Mouse (Mus musculus) MN1 (cell line): ENCODE results near the gene Dglucy.

Experiments used
- DNase-seq: peaks from one replicate; pipeline ENCODE4 v3.0.0-alpha.2; 2016; ENCODE audit warnings: low spot score

Gene Dglucy

GRCm38 (mm10) chr12:100778934-100779865 lies at the start of gene Dglucy:
Gene Dglucy, plus strand, starts transcription at chr12:100779057.
- DNase-seq, result peak; percentile 78

GRCm38 (mm10) chr12:100735156-100735555 lies 43.7 kb upstream of the Dglucy start:
- DNase-seq, result peak; percentile 12

DNA sequence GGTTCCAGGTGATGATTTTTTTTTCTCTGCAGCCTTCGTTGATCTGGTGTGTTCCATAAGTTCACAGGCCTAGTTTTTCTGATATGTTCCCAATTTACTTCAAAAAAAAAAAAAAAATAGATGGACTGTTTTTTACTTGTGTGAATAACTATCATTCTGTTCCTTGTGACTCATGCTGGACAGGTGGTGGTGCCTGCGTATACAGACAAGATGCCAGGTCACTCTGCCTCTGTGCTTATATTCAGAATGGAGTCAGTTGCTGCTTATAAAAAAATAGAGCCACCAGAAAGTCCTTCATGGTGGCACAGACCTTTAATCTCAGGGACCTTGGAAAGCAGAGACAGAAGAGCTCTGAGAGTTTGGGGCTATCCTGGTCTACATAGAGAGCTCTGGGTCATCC lies 43.3 kb upstream of the Dglucy start:
- no peak for DNase-seq

DNA sequence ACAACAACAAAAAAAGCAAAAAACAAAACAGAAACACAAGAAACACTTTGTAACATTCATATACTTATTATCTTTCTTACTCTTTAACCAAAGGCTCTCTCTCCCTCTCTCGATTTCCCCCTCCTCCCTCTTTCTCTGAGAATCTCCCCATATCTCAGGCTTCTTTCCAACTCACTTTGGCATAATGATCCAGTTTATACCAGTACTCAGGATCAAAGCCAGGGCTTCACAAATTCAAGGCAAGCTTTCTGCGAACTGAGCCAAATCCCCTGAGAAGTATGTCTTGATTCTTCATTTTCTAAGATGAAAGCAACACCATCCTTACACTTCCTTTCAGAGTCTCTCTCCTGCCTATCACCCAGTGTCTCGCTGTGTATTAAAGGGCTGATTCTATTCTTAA lies 40.4 kb upstream of the Dglucy start:
- no peak for DNase-seq

DNA sequence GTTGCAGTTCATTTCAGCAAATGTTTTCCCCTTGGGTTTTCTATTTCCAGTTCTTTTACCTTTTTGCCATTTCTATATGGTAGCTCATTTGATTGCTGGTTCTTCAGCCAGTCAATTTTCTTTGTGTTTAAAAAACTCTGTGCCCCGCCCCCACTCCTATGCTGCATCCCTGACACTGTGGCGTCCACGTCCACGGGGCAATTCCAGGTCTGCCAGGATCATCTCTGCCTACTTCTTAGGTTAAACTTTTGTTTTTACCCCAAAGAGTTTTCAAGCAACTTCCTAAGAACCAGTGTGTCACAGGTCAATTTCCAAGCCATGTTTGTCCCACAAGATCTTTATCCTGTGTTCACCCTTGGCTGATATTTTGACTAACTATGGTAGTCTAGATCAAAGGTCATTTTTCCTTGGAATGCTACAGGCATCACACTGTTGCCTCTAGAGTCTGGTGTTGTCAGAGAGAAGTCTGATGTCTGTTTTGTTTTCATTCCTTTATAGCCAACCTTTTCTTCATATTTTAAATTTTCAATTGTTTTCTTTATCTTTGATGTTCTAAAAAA lies 39.8 kb upstream of the Dglucy start:
- DNase-seq, result no peak

DNA sequence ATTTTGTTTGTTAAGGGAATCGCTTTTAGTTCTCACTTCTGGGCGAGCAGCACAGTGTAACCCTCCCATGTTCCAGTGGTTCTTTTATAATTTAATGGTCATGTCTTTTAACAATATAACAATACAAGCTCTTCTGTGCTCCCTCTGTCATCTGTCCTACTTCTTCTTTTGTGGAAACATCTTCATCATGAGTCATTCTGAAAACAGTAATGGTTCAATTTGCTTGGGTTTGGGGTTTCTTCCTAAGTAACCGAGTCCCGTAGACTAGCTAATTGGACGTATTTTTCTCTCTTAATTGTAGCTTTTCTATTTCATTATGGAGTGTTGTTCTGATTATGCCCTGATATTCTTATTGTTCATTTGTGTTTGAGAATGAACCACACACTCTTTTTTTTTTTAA lies 38.5 kb upstream of the Dglucy start:
- no peak for DNase-seq

DNA sequence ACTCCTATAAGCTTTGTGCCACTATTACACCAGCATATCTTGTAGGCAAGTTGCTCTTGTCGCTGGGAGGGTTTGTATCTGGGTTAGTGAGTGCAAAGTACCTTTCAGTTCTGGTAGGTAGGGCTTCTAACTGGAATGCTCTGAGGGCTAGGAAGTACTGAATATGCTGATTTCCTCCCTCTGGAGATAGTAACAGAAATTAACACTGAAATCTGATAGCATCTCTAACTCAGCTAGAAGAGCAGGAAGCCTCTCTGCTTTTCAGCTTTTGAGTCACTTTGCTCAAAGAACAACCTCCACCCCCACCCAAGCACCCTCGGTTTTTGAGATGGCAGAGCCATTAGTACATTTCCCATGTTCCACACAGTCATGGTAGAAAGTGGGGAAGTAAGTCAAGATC lies 36.4 kb upstream of the Dglucy start:
- no peak for DNase-seq

DNA sequence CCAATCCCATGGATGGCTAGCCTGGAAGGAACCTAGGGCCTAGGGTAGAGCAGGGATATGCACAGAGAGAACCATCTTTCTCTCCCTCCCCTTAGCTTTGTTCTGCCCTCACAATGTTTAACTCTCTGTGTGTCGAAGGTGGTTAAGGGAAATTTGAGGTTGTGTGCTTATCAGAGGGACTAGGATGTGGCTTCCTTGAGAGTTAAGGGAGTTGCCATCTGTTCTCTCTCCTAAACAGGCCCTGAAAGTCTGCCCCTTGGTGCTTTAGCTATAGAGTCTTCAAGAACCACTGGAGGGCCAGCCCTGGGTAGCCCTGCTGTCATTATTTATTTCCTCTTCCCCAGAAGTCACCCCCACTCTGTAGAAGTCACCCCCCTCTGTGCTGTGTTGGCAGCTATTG lies 25.9 kb upstream of the Dglucy start:
- no peak for DNase-seq

DNA sequence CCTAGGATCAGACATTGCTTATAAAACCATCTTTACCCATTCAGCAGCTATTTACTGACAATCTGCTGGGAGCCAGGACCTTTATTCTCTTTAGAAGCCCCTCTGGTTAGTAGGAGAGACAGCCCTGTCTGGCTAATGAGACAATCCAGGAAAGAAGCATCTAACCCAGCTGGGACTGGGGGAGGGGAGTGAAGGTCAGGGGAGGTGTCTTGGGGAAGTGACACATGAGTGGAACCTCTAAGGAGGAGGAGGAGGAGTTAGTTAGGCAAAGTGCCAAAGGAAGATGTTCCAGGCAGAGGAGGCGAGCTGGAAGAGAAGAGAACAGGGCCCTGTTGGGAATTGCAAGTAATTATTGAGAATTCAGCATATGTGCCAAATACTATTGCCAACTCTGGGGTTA lies 25.1 kb upstream of the Dglucy start:
- DNase-seq, result no peak

DNA sequence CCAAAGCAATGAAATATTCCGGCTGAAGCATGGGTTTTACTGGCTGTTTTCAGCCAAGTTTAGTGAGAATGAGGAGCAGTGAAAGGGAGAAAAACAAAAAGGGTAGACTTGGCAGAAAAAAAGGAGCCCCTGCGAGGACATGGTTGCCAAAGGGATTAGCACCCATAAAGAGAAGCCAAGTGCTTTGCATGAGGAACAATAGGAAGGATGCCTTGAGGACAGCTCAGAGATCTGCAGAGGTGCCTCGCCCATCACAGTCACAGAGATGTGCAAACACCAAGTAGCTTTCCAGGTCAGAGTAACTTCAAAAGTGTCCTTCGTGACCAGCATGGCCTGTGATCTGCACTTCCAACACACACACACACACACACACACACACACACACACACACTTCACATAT lies 21.4 kb upstream of the Dglucy start:
- no peak for DNase-seq

DNA sequence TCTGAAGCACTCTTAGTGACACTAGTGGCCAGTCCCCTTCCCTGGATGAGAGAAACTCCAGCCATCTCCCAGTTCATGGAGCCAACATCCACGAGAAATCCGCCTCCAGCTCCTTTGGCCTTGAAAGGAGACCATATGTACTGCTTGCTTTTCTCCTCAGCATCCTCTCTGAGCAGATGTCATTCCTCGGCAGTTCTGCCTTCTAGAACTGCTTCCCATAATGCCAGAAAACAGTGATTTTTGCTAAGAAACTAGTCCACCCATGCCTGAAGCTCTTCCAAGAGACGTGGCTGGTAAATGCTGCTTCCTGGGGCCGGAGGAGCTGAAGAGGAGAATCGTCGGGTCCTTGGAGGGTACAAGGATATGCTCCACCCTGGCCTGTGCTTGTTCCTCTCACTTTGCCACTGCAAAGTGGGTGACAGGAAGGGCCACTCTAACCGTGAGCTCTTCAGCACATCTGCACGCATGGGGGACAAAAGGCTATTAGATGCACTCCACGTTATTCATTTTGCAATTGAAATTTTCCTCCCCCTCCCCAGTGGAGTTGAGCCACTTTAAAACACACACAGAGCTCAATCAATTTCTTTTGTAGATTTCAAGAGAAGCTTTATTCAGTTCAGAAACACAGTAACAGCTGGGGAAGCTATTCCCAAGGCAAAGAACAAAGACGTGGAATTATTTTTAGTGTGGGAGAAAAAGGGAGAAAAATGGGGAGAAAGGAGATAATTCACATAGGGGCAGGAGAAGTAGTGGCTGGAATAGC lies 16.0 kb upstream of the Dglucy start:
- DNase-seq, result no peak

- DNase-seq, result no peak
Measured at GRCm38 (mm10) chr12:100764329-100765018, 14.4 kb upstream of the Dglucy start.

DNA sequence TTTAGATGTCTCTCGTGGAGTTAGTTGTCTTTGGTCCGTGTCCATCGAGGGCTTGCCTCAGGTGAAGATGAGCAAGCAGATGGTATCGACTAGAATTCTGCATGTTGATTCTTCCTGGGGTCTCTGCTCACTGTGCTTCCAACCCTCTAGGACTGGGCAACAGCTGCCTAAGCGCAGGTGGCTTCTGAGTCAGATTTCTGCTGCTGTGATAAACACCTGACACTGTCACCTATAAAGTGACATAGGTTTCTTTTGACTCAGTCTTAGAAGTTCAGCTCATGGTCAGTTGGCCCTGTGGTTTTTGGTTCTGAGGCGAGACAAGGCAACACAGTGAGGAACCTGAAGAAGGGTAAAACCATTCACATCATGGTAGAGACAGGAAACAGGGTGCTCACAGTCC lies 9.0 kb upstream of the Dglucy start:
- DNase-seq, result no peak

DNA sequence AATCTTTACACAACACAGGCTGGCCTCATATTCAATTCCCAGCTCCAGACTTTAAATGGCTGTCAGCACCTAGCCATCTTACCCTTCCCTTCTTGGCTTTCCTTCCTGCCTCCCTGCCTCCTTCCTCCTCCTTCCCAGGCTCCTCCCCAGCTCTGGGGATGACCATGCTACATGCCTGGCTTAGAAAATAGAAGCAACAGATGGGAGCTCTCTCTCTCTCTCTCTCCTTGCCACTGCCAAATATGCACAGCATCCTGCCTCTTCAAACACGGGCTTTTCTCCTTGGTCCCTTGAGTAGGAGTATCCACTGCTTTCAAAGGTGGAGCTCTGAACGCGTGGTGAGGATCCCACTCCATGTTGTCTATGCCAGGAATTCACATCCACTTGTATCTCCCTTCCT lies 8.1 kb upstream of the Dglucy start:
- DNase-seq, result no peak

DNA sequence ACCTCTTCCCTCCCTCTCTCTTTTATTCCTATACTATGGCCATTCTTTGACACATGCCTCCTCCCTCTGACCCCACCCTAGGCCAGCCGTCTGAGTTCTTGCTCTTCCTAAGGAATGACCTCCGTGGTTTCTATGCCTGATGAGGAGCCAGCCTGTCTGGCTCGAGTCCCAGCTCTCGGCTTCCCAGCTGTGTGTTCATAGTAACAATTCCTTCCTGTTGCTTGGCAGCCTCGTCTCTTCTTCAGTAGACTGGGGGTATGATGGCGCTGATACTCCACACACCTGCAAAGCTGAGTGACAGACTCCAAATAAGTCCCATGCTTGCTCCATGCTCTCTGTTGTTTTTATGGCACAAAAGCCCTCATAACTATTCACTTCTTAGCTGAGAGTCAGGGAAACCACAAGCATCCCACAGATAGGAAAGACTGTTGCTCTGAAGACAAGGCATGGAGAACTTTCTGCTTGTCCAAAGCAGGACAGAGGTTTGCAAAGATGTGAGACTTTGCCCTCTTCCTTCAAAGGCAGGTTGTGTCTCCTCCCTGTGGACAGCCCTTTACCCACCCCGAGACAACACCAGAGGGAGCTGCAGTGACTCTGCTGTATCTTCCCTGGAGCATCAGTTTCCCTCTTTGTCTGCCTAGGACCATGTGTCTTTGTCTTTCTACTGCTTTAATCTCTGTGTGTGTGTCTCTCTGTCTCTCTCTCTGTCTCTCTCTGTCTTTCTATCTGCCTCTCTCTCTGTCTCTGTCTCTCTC lies 6.5 kb upstream of the Dglucy start:
- DNase-seq, result no peak

GRCm38 (mm10) chr12:100774756-100775155 lies 4.1 kb upstream of the Dglucy start:
- no peak for DNase-seq

DNA sequence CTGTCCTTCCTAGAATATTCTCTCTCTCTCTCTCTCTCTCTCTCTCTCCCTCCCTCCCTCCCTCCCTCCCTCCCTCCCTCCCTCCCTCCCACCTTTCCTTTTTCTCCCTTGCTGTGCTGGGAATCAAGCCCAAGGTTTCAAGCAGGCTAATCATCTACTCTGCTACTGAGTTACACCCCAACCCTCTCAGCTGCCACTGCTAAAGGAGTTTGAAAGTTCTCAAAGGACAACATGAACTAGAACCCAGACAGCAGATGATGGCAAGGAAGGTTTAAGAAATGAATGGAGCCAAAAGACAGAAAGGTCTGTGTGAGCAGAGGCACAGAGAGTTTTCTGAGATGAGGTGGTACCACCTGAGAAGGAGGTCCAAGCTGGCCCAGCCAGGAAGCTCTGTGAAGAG lies 3.6 kb upstream of the Dglucy start:
- DNase-seq, result no peak

GRCm38 (mm10) chr12:100775911-100776581 lies 2.8 kb upstream of the Dglucy start:
- no peak for DNase-seq

DNA sequence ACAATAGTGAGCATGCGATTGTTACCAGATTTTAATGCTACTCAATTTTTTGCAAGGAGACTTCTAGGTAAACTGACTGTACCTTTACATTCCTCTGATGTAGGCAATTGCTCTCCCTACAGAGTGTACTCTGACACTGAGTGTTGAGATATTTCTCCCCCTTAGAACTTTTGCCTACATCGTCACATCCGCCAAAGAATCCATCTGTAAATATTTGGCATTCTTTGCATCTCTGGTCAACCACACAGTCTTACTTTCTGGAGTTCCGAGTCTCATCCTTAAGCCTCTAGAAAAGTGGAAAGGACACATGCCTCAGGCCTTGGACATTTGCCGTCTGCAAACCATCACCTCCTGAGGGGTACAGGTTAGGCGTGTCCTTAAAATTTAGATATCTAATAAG lies 1.9 kb upstream of the Dglucy start:
- no peak for DNase-seq

DNA sequence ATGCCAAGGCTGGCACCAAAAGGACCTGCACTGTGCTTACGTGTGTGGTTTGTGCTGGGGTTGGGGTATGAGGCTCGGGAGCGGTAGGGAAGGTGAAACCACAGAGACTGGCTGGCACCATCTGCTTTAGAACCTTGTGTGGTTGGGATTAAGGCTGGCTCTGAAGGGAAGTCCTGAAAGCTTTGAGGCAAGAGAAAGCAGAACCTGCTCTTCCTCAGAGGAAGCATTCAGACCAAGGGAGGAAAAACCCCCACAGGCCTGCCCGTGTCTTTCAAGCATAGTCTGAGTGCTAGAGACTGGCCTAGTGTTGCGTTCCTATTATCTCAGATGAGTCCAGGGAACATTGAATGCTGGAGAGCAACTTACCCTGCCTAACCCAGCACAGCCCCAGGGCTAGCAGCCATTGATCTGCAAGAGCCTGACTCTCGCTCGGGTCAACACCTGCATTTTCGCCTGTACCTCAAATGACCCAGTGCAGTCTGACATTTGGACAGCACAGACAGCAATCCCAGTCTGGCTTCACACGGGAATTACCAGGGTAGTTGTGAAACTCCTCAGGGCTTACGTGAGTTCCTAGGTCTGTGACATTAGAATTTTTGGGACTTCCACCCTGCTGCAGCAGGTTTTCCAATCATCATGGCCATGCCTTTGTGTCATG lies 452 bp upstream of the Dglucy start:
- DNase-seq, result no peak

GRCm38 (mm10) chr12:100780416-100780815 lies 1.6 kb downstream of the Dglucy start:
- no peak for DNase-seq
